Mouse (Mus musculus) lung, postnatal 14 days (tissue): ENCODE measurements around the gene Fbxw11.
"Not testable (repeated sequence)": the region's sequence is repeated elsewhere in the genome, so short reads cannot be mapped to it uniquely, and the experiment has no call there.

Experiments used
- DNase-seq: peaks from one replicate; pipeline ENCODE4 v3.0.0; 2021

Gene Fbxw11

DNA sequence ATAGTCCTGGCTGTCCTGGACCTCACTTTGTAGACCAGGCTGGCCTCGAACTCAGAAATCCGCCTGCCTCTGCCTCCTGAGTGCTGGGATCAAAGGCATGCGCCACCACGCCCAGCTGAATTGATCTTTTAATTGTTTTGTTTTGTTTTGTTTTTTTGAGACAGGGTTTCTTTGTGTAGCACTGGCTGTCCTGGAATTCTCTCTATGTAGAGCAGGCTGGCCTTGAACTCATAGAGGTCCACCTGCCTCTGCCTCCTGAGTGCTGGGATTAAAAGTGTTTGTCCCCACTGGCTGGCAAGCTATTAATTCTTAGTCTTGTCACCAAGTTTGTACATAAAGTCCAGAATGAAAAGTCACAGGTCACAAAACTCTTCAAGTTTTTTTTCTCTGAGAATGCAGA is 36.6 kb downstream of the Fbxw11 start:
- DNase-seq: not testable (repeated sequence)

DNA sequence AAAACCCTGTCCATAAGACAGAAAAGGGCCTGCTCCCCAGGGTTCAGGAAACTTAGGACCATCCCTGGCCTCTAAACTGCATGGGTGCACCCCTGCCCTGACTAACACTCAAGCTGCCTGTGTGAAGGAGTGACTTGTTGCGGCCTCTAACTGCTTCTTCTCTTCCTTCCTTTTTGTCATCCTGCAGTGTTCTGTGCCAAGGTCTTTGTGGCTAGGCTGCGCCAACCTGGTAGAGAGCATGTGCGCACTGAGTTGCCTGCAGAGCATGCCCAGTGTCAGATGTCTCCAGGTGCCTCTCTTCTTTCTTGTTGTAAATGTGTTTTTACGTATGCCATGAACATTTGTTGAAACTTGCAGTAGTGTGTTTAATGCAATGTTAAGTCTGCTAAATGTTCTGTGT is 37.5 kb downstream of the Fbxw11 start:
- DNase-seq: no peak

DNA sequence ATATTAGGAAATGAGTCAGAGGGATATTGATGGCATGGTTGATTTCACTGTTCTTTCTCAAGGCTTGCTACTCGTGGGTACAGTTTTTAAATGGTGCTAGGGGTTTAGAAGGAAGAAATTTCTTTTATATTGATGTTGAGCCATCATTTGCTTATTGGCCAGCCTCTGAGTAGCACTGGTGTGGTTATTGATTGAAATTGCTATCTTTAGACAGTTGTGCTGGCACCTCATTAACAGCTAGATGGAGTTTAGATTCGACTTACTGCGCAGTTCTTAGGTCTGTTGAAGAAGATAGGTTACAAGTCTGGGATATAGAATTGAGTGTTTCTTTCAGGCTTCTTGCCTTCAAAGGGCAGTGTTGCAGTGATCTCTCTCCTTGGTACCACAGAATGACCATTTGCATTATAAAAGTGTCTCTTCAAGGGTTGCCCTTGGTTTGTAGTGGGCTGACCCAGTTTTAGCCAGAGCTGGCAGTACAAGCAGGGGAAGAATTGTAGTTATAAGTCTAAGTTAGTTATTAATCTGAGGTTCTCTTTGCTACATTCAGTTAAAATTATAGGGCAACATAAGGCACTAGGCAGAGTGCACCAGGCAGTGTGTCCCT is 38.8 kb downstream of the Fbxw11 start:
- DNase-seq: no peak

DNA sequence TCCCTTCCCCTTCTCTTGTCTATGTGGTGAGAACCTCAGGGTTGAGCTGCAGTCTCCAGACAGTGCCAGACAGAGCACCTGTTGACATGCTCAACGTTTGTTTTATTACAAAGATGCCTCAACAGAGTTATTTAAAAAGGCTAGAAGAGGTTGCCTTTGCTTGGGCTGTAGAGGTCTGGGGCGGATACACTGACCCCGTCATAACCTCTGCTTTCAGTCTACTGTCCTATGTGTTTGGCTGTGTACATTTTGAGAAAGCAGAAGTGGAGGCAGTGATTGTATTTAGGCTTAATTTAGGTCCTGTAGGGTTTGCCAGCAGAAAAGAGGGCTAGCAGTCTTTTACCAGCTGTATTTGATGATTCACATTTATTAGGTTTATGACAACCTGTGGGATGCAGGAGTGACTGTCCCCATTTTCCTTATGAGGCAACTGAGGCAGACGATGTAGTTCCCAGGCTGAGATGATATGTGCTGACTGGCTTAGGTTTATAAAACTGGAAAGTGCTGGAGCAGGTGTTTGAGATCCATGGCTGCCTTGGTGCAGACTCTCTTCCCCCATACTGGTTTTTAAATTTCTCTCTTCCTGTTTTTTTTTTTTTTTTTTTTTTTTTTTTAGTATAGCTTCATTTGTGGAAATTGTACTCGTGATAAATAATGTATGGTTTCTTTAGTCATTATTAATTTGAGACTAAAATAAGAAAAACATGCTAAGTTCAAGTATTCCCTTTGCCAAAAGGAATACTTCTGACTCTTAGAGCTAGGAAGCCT is 40.0 kb downstream of the Fbxw11 start:
- no peak for DNase-seq

GRCm38 (mm10) chr11:32684690-32685254 is 42.2 kb downstream of the Fbxw11 start:
- DNase-seq: no peak

DNA sequence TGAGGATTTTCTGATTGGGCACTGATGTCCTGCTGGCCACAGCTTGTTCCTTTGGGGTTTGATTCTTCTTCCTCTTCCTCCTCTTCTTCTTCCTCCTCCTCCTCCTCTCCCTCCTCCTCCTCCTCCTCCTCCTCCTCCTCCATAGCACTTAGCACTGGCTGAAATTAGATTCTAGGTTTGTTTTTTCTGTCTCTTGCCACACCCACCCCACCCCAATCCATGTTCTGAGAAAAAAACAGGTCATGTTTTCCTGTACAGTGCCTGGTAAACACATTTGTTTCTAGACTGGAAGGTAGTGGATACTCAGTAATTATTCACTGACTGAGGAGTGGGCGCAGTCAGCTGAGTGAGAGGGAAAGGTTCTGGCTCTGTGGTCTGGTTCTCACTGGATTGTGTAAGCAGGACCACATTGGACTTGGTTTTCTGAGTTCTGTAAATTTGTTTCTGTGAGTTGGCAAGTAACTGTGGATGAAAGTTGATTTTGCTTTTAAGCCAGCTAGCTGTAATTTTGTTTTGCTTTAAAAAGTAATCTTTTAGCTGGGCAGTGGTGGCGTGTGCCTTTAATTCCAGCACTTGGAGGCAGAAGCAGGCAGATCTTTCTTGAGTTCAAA is 45.8 kb downstream of the Fbxw11 start:
- DNase-seq: no peak

GRCm38 (mm10) chr11:32689510-32689909 is 47.0 kb downstream of the Fbxw11 start:
- DNase-seq: no peak

DNA sequence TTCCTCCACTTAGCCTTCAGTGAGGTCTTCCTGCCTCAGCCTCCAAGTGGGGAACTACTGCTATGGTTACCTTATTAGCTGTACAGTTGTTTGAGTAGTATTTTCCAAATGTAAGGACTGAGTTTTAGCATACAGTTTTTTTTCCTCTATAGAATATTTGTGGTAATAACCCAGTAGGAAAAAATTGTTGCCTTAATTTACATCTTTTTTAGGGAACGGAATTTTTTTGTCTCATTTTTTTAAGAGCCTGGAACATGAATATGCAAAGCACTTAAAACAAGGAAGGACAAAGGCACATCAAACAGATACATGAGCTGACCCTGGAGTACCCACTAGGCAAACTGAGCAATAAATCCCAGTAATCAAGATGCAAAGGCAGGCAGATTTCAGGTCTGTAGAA is 50.3 kb downstream of the Fbxw11 start:
- DNase-seq: no peak

- DNase-seq: no peak
Measured at GRCm38 (mm10) chr11:32693431-32694141, 51.1 kb downstream of the Fbxw11 start.

- DNase-seq: not testable (repeated sequence)
Measured at GRCm38 (mm10) chr11:32694322-32695003, 51.9 kb downstream of the Fbxw11 start.

DNA sequence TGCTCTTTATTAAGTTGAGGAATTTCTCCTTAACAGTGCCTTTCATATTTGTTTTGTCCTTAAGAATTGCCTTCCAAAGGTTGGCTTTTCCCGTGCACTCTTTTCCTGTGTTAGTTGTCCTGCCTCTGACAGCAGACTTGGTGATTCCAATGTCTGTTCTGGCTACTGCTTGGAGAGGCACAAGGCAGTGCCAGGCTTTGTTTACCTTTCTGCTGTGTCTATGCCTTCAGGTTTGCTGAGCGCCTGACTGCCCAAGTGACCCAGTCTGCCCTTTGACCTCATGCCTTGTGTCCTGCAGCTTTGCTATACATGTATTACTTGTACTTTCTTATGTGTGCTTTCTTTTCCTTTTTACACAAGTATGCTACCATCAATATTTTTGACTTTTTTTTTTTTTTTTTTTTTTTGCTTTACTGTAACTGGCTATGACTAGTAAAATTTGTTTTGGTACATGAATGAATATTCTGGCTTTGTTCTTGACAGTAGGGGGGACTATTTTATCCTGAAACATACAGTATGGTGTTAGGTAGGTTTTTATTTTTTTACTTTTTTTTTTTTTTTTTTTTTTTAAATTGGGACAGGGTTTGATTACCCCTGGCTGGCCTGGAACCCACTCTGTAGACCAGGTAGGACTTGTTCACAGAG is 54.0 kb downstream of the Fbxw11 start:
- DNase-seq: no peak

DNA sequence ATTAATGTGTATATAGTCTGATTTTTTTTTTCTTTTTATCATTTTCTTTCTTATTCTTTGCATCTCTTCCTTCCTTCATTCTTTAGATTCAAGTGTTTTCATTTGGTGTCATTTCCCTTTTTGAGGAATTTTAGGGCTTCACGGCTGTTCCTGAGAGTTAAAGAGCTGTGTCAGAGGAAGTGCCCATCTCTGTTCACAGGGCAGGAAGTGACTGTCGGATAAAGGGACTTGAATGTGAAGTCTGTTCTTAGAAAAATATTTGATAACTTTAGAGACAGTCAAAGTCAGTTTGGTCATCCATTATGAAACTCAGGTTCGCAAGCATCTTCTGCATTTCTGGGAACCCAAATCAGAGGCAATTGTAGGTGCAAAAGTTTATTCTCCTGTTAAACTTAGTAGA is 55.2 kb downstream of the Fbxw11 start:
- no peak for DNase-seq

- DNase-seq: no peak
Measured at GRCm38 (mm10) chr11:32699913-32700493, 57.5 kb downstream of the Fbxw11 start.

DNA sequence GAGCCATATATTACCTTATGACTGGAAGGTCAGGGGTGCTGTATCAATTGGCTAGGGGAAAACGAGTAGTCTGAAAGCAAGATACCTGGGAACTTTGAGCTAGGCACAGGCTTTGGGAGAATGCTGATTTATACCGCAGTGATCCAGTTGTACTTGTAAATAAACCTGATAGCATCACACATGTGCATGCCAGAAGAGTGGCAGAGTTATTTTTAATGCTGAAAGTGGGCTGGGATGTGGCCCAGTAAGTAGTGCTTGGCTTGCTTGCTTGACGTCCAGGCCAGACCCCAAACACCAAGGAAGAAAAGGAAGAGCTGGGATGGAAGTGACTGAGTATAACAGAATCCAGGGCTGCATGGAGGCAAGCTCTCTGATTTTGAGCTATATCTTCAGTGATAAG is 59.0 kb downstream of the Fbxw11 start:
- no peak for DNase-seq

GRCm38 (mm10) chr11:32704241-32704890 is 61.8 kb downstream of the Fbxw11 start:
- DNase-seq: no peak

- DNase-seq: no peak
Measured at GRCm38 (mm10) chr11:32706406-32706993, 64.0 kb downstream of the Fbxw11 start.

- DNase-seq: no peak
Measured at GRCm38 (mm10) chr11:32707481-32707880, 65.0 kb downstream of the Fbxw11 start.

DNA sequence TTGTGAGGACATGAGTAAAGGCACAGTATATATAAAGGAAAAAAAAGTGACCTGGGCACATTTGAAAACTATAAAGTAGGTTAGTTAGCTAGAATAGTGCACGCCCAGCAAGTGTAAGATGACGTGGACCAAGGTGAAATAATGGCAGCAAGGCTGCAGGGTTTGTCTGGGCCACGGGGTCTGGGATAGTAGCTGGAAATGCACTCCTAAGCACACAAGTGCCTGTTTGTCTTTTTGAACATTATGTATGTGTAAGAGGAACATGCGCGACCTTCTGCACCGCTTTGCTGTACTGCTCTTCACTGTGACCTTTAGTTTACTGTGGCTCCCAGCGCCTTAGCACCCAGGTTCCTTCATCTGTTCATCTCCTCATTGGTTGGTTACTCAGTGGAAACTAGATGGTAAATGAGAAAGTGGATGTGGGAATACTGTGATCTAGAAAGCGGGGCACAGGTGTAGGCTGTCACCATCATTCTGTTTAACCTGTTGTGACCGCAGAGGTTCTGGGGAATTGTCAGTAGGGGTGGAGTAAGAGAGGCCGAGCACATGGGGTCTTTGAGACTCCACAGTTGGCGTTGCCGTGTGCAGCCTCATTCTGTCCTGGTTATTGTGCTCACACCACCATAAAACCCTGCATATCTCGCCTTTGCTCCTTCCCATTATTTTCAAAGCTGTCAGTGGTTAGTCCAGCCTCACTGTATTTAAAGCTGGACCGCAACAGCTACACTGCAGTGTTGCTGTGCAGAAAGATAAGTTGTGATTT is 66.4 kb downstream of the Fbxw11 start:
- DNase-seq: no peak

- peak; percentile 72 for DNase-seq
Measured at GRCm38 (mm10) chr11:32709563-32709962, 67.0 kb downstream of the Fbxw11 start.

- peak; percentile 27 for DNase-seq
Measured at GRCm38 (mm10) chr11:32714230-32714629, 71.7 kb downstream of the Fbxw11 start.
